ENCODE assay signal across 8 mouse cellular contexts in the genomic region with DNA sequence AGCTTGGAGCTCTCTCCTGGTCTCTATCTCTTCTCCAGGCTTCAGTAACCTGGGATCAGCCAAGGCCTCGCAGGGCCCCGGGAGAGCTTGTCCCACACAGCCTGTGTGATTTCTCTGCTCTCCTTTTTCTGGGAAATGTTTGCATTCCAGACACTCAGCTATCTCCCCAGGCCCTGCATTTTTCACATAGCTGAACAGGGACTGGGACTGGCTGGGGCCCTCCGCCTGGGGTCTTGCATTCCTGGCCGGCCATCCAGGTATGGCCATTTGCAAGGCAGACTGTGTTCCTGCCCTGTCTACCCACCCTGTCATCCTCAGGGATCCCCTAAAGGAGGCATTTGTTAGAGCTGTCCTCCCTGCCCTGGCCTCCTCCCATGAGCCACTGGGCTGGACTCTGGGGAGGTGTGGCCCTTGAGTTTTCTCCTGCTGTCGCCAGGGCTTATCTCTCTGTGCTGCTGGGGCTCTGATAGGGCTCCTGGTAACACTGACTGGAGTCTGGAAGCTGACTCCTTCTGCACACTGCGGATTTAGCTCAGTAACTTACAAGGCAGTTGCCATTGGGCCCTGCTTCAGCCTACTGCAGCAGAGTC. TPM values are rescaled to one million over a fixed set of nuclear protein-coding genes. Genes with fewer than 3 reads are reported as not detected.
DNase-seq lines count a peak whose midpoint lies in the region; ATAC-seq lines count a peak whose summit lies in the region.

No protein-coding gene starts in this region.

- H3K27ac ChIP-seq in heart, embryonic 13.5 days (replicated peaks) = peak overlapping the region; percentile 97
- H3K27ac ChIP-seq in limb, embryonic 11.5 days (replicated peaks; ENCODE audit: low read depth, low read length) = peak overlapping the region; percentile 47; the same call in 1 of the 2 replicates
- peak overlapping the region; percentile 86 for H3K27ac ChIP-seq in stomach, embryonic 16.5 days (ENCODE audit: low read length)

- H3K4me3 ChIP-seq in heart, embryonic 13.5 days = peak overlapping the region; percentile 3; the same call in 1 of the 2 replicates
- H3K4me3 ChIP-seq in limb, embryonic 11.5 days (ENCODE audit: low read depth, low read length) = no peak overlapping the region
- no peak overlapping the region for H3K4me3 ChIP-seq in stomach, embryonic 16.5 days (replicated peaks; ENCODE audit: low read length)

- H3K36me3 ChIP-seq in heart, embryonic 13.5 days = peaks cover 28% of the 10 kb centered on the region
- no peaks in the 10 kb centered on the region; the same call in 1 of the 2 replicates for H3K36me3 ChIP-seq in limb, embryonic 11.5 days (ENCODE audit: control insufficient read depth, insufficient read depth, low read length)
- H3K36me3 ChIP-seq in stomach, embryonic 16.5 days (ENCODE audit: control insufficient read depth, insufficient read depth, low read length) = peaks cover 13% of the 10 kb centered on the region

- H3K9me3 ChIP-seq in heart, embryonic 13.5 days = peaks cover 5% of the 10 kb centered on the region; the same call in 1 of the 2 replicates
- no peaks in the 10 kb centered on the region; the same call in 1 of the 2 replicates for H3K9me3 ChIP-seq in limb, embryonic 11.5 days (ENCODE audit: control insufficient read depth, low read length)
- no peaks in the 10 kb centered on the region; the same call in 1 of the 2 replicates for H3K9me3 ChIP-seq in stomach, embryonic 16.5 days (replicated peaks; ENCODE audit: control insufficient read depth, low read length)

- 5% methylated on average over 6 of the region's 6 CpGs for WGBS in heart, embryonic 13.5 days
- 24% methylated on average over 6 of the region's 6 CpGs for WGBS in limb, embryonic 11.5 days
- WGBS in stomach, embryonic 16.5 days = 20% methylated on average over 6 of the region's 6 CpGs

- DNase-seq in adrenal gland, postnatal 14 days = peak; percentile 49
- no peak for DNase-seq in adrenal gland, adult 8-10 months
- DNase-seq in ZHBTc4 (ENCODE audit: low read depth, low spot score) = peak; percentile 91
- DNase-seq in limb, embryonic 11.5 days (ENCODE audit: low spot score) = peak; percentile 46
- no peak for DNase-seq in cerebellum, postnatal 4 days (ENCODE audit: low spot score in 2 of 2)
- DNase-seq in thymus, postnatal 4 days = no peak

- H3K9ac ChIP-seq in heart, embryonic 13.5 days = peak overlapping the region; percentile 55
- no peak overlapping the region for H3K9ac ChIP-seq in limb, embryonic 11.5 days (ENCODE audit: low read length)
- H3K9ac ChIP-seq in stomach, embryonic 16.5 days (ENCODE audit: low read length) = peak overlapping the region; percentile 44

- peak overlapping the region; percentile 45 for H3K4me2 ChIP-seq in heart, embryonic 13.5 days
- no peak overlapping the region for H3K4me2 ChIP-seq in limb, embryonic 11.5 days (ENCODE audit: low read depth, severe bottlenecking)
- no peak overlapping the region; the same call in 1 of the 2 replicates for H3K4me2 ChIP-seq in stomach, embryonic 16.5 days (ENCODE audit: low read depth, low read length)

- H3K4me1 ChIP-seq in heart, embryonic 13.5 days = peaks cover 72% of the 10 kb centered on the region
- peaks cover 24% of the 10 kb centered on the region for H3K4me1 ChIP-seq in limb, embryonic 11.5 days (ENCODE audit: control insufficient read depth, insufficient read depth, low read length)
- H3K4me1 ChIP-seq in stomach, embryonic 16.5 days (ENCODE audit: control insufficient read depth, insufficient read depth, low read length) = peaks cover 33% of the 10 kb centered on the region

- no peaks in the 10 kb centered on the region for H3K27me3 ChIP-seq in heart, embryonic 13.5 days (replicated peaks)
- no peaks in the 10 kb centered on the region for H3K27me3 ChIP-seq in limb, embryonic 11.5 days (ENCODE audit: control insufficient read depth, insufficient read depth, low read length)
- no peaks in the 10 kb centered on the region for H3K27me3 ChIP-seq in stomach, embryonic 16.5 days (ENCODE audit: control insufficient read depth, insufficient read depth, low read length)

- ATAC-seq in heart, embryonic 13.5 days (ENCODE audit: extremely low read depth, insufficient number of reproducible peaks, low FRiP score, low TSS enrichment) = peak; percentile 52; the same call in 1 of the 2 replicates
- no peak for ATAC-seq in limb, embryonic 11.5 days (ENCODE audit: insufficient number of reproducible peaks, low FRiP score, low TSS enrichment, low read depth)
- peak; percentile 66 for ATAC-seq in stomach, embryonic 16.5 days (ENCODE audit: insufficient read depth, low FRiP score)

RNA-seq across cellular contexts. Expression of gene Myo15b, which starts 16.1 kb away (rescaled TPM):
- total RNA-seq in adrenal gland, postnatal 14 days (2021) = 0.26 TPM in 1 of 2 replicates, not detected in the other
- 1 to 10 TPM in 1 of 4 experiments, under 1 TPM in 2, not detected in 1; 0.09 to 1.1 (median 0.32) TPM for total RNA-seq in adrenal gland, adult 8-10 months (2022)
- 0.17 and 0.27 TPM in 2 replicates for polyA plus RNA-seq in heart, embryonic 13.5 days (2015; fragmentation: Nextera tagmentation; extraction: Ambion mirVana)
- 0.11 TPM in 1 of 2 replicates, not detected in the other for polyA plus RNA-seq in limb, embryonic 11.5 days (2014; fragmentation: Nextera tagmentation; extraction: Ambion mirVana)
- 20.8 and 21.1 TPM in 2 replicates for polyA plus RNA-seq in stomach, embryonic 16.5 days (2015; fragmentation: Nextera tagmentation; extraction: Ambion mirVana)

RNA-seq across cellular contexts. Expression of gene Llgl2, which starts 18.2 kb away (rescaled TPM):
- 11.4 and 11.8 TPM in 2 replicates for total RNA-seq in adrenal gland, postnatal 14 days (2021)
- total RNA-seq in adrenal gland, adult 8-10 months (2022) = 10 to 100 TPM; 10.5 to 13.4 (median 11.5) TPM
- 18.9 and 19.0 TPM in 2 replicates for polyA plus RNA-seq in heart, embryonic 13.5 days (2015; fragmentation: Nextera tagmentation; extraction: Ambion mirVana)
- polyA plus RNA-seq in limb, embryonic 11.5 days (2014; fragmentation: Nextera tagmentation; extraction: Ambion mirVana) = 6.2 and 8.5 TPM in 2 replicates
- polyA plus RNA-seq in stomach, embryonic 16.5 days (2015; fragmentation: Nextera tagmentation; extraction: Ambion mirVana) = 65.6 and 75.3 TPM in 2 replicates

RNA-seq across cellular contexts. Expression of gene Tsen54, which starts 27.5 kb away (rescaled TPM):
- 16.3 and 20.3 TPM in 2 replicates for total RNA-seq in adrenal gland, postnatal 14 days (2021)
- total RNA-seq in adrenal gland, adult 8-10 months (2022) = 10 to 100 TPM; 20.0 to 32.2 (median 25.4) TPM
- 24.4 and 27.5 TPM in 2 replicates for polyA plus RNA-seq in heart, embryonic 13.5 days (2015; fragmentation: Nextera tagmentation; extraction: Ambion mirVana)
- polyA plus RNA-seq in limb, embryonic 11.5 days (2014; fragmentation: Nextera tagmentation; extraction: Ambion mirVana) = 29.2 and 32.8 TPM in 2 replicates
- 26.4 and 28.1 TPM in 2 replicates for polyA plus RNA-seq in stomach, embryonic 16.5 days (2015; fragmentation: Nextera tagmentation; extraction: Ambion mirVana)

RNA-seq across cellular contexts. Expression of gene Caskin2, which starts 28.6 kb away (rescaled TPM):
- total RNA-seq in adrenal gland, postnatal 14 days (2021) = 53.7 and 57.5 TPM in 2 replicates
- total RNA-seq in adrenal gland, adult 8-10 months (2022) = 10 to 100 TPM; 60.6 to 97.3 (median 78.2) TPM
- 20.0 and 20.1 TPM in 2 replicates for polyA plus RNA-seq in heart, embryonic 13.5 days (2015; fragmentation: Nextera tagmentation; extraction: Ambion mirVana)
- 16.2 and 16.5 TPM in 2 replicates for polyA plus RNA-seq in limb, embryonic 11.5 days (2014; fragmentation: Nextera tagmentation; extraction: Ambion mirVana)
- polyA plus RNA-seq in stomach, embryonic 16.5 days (2015; fragmentation: Nextera tagmentation; extraction: Ambion mirVana) = 14.9 and 16.8 TPM in 2 replicates

RNA-seq across cellular contexts. Expression of gene Smim5, which starts 57.7 kb away (rescaled TPM):
- 0.82 and 1.3 TPM in 2 replicates for total RNA-seq in adrenal gland, postnatal 14 days (2021)
- total RNA-seq in adrenal gland, adult 8-10 months (2022) = under 1 TPM; 0.29 to 0.65 (median 0.42) TPM
- 20.0 and 24.2 TPM in 2 replicates for polyA plus RNA-seq in heart, embryonic 13.5 days (2015; fragmentation: Nextera tagmentation; extraction: Ambion mirVana)
- polyA plus RNA-seq in limb, embryonic 11.5 days (2014; fragmentation: Nextera tagmentation; extraction: Ambion mirVana) = 1.3 and 2.0 TPM in 2 replicates
- polyA plus RNA-seq in stomach, embryonic 16.5 days (2015; fragmentation: Nextera tagmentation; extraction: Ambion mirVana) = 6.5 and 8.5 TPM in 2 replicates

Comparison
In these comparisons a context has a peak if more than half of its experiments do, and no peak if none do; other contexts are left out.
1. DNase-seq: peak in adrenal gland, postnatal 14 days (single experiment), ZHBTc4 (single experiment) and limb, embryonic 11.5 days (single experiment); none in adrenal gland, adult 8-10 months (single experiment), cerebellum, postnatal 4 days (0 of 2) and thymus, postnatal 4 days (single experiment).
2. H3K27ac ChIP-seq: peak in every context shown above with its lines; median percentile 97 in heart, embryonic 13.5 days; 86 in stomach, embryonic 16.5 days; 47 in limb, embryonic 11.5 days.
3. RNA of gene Myo15b, which starts 16.1 kb away (polyA plus RNA-seq): 20.8 to 21.1 TPM in stomach, embryonic 16.5 days; 0.17 to 0.27 TPM in heart, embryonic 13.5 days and 0.11 TPM in limb, embryonic 11.5 days; every median in the first group is over 10 times any median in the second.